Mouse (Mus musculus) thymus, adult 2 months (tissue): ENCODE measurements at regions not wholly inside any gene's neighbourhood (a gene's known extent, or its start where the extent isn't known, plus 50 kb on each side); places are given as distances from the start of the nearest gene placed in this dataset.
A peak's percentile ranks its signal among the peaks of the same experiment; 100 is the strongest.

Experiments used
- DNase-seq: peaks from one replicate; pipeline ENCODE4 v3.0.0; 2021
- H3K27ac ChIP-seq: fragments of 200-500 bp; 2 replicates; pipeline ENCODE4 v1.5.1; 2012; ENCODE audit warnings: low read length, control low read depth; ENCODE audit not compliant: control insufficient read depth, insufficient read depth
- H3K27me3 ChIP-seq: fragments of 200-500 bp; 2 replicates; pipeline ENCODE4 v1.6.1; 2012; ENCODE audit warnings: mild to moderate bottlenecking, low read length, moderate library complexity, mixed read lengths; ENCODE audit not compliant: control insufficient read depth, insufficient read depth
- H3K36me3 ChIP-seq: fragments of 200-500 bp; 2 replicates; pipeline ENCODE4 v1.6.1; 2012; ENCODE audit warnings: mild to moderate bottlenecking, low read length, moderate library complexity; ENCODE audit not compliant: control insufficient read depth, insufficient read depth
- H3K4me1 ChIP-seq: fragments of 200-500 bp; replicated peaks from 2 replicates; pipeline ENCODE4 v1.6.1; 2012; ENCODE audit warnings: low read length; ENCODE audit not compliant: control insufficient read depth, insufficient read depth
- H3K4me3 ChIP-seq: fragments of 200-500 bp; 2 replicates; pipeline ENCODE4 v1.5.1; 2012; ENCODE audit warnings: mild to moderate bottlenecking, low read length, control low read depth, moderate library complexity; ENCODE audit not compliant: control insufficient read depth, insufficient read depth
- CTCF ChIP-seq: fragments of 200-500 bp; IDR thresholded peaks from 2 replicates; pipeline ENCODE4 v1.5.1; 2012; ENCODE audit warnings: mild to moderate bottlenecking, control low read depth, low read length, moderate library complexity, borderline replicate concordance; ENCODE audit not compliant: control insufficient read depth, poor library complexity, insufficient read depth; ENCODE audit errors: extremely low read depth
- POLR2A ChIP-seq: fragments of 200-500 bp; IDR thresholded peaks from 2 replicates; pipeline ENCODE4 v1.6.1; 2012; ENCODE audit warnings: mild to moderate bottlenecking, low read length, control low read depth, moderate library complexity; ENCODE audit not compliant: control insufficient read depth, poor library complexity, insufficient read depth; ENCODE audit errors: extremely low read depth
- WGBS: fragments of 180-500 bp; shearing (Covaris S2); methylation state at CpG from one replicate; pipeline ENCODE4 v1.1.7; 2018; 5-methylcytosine and 5-hydroxymethylcytosine counted together

- DNase-seq, result no peak
- Histone ChIP-seq H3K4me1 (no peaks in the 10 kb centered on the region), H3K27me3 (no peaks in the 10 kb centered on the region), H3K27ac (no peak overlapping the region), H3K4me3 (no peak overlapping the region), H3K36me3 (no peaks in the 10 kb centered on the region)
- TF ChIP-seq POLR2A (no peak), CTCF (no peak)
- WGBS, result 90% methylated on average over 8 of the region's 8 CpGs
These were observed 66.2 kb upstream of the Igfbp7 start for GRCm38 (mm10) chr5:77473896-77474486.

GRCm38 (mm10) chr5:77469236-77469766 is 61.5 kb upstream of the Igfbp7 start:
- 88% methylated on average over 15 of the region's 15 CpGs for WGBS
- Histone ChIP-seq H3K27me3 (no peaks in the 10 kb centered on the region), H3K36me3 (no peaks in the 10 kb centered on the region), H3K27ac (no peak overlapping the region), H3K4me3 (no peak overlapping the region), H3K4me1 (no peaks in the 10 kb centered on the region)
- TF ChIP-seq CTCF (no peak), POLR2A (no peak)
- no peak for DNase-seq

- no peak overlapping the region for H3K4me3 ChIP-seq
- 43% methylated on average over 15 of the region's 15 CpGs for WGBS
- peak; percentile 77 for DNase-seq
- H3K27me3 ChIP-seq, result no peaks in the 10 kb centered on the region
- H3K27ac ChIP-seq, result no peak overlapping the region
- H3K4me1 ChIP-seq, result no peaks in the 10 kb centered on the region
- TF ChIP-seq POLR2A (no peak), CTCF (peak; percentile 91)
- no peaks in the 10 kb centered on the region for H3K36me3 ChIP-seq
These were observed 60.6 kb upstream of the Igfbp7 start for GRCm38 (mm10) chr5:77468467-77468866.

GRCm38 (mm10) chr5:77464851-77465548 is 57.2 kb upstream of the Igfbp7 start:
- no peak overlapping the region for H3K4me3 ChIP-seq
- H3K27ac ChIP-seq, result no peak overlapping the region
- no peaks in the 10 kb centered on the region for H3K4me1 ChIP-seq
- TF ChIP-seq POLR2A, result no peak
- TF ChIP-seq CTCF, result peak; percentile 71
- peak; percentile 73 for DNase-seq
- 67% methylated on average over 19 of the region's 19 CpGs for WGBS
- no peaks in the 10 kb centered on the region for H3K36me3 ChIP-seq
- no peaks in the 10 kb centered on the region for H3K27me3 ChIP-seq

GRCm38 (mm10) chr5:77459896-77460717 is 52.3 kb upstream of the Igfbp7 start:
- WGBS, result 2% methylated on average over 29 of the region's 29 CpGs
- no peak for TF ChIP-seq POLR2A
- TF ChIP-seq CTCF, result peak; percentile 91
- Histone ChIP-seq H3K36me3 (no peaks in the 10 kb centered on the region), H3K4me1 (no peaks in the 10 kb centered on the region), H3K4me3 (peak overlapping the region; percentile 66), H3K27me3 (no peaks in the 10 kb centered on the region), H3K27ac (no peak overlapping the region)
- peak; percentile 94 for DNase-seq
